Mouse (Mus musculus) limb, embryonic 14.5 days (tissue): Measurements from ENCODE around the gene Togaram2. TPM values are rescaled to one million over a fixed set of nuclear protein-coding genes. Genes with fewer than 3 reads are reported as not detected.

Source experiments
- ATAC-seq: fragments of 200-750 bp; cut with Nextera tagmentation; 2 replicates; pipeline ENCODE4 v1.8.0; 2017; ENCODE audit warnings: low read depth, moderate number of reproducible peaks, moderate TSS enrichment; ENCODE audit not compliant: low FRiP score
- DNase-seq: peaks from one replicate; pipeline ENCODE4 v3.0.0-alpha.2; 2015; ENCODE audit warnings: low spot score
- H3K27ac ChIP-seq: fragments of 300-500 bp; sonication (generic); replicated peaks from 2 replicates; pipeline ENCODE4 v1.5.1; 2014; ENCODE audit warnings: low read depth, mild to moderate bottlenecking, low read length, moderate library complexity, mixed read lengths
- H3K27me3 ChIP-seq: fragments of 300-500 bp; sonication (generic); 2 replicates; pipeline ENCODE4 v1.6.1; 2014; ENCODE audit warnings: low read length, mixed read lengths; ENCODE audit not compliant: control insufficient read depth, insufficient read depth
- H3K36me3 ChIP-seq: fragments of 300-500 bp; sonication (generic); 2 replicates; pipeline ENCODE4 v1.6.1; 2014; ENCODE audit warnings: mild to moderate bottlenecking, low read length, moderate library complexity, mixed read lengths; ENCODE audit not compliant: control insufficient read depth, insufficient read depth
- H3K4me1 ChIP-seq: fragments of 300-500 bp; sonication (generic); 2 replicates; pipeline ENCODE4 v1.6.1; 2014; ENCODE audit warnings: antibody characterized with exemption, low read length, mixed read lengths; ENCODE audit not compliant: control insufficient read depth, insufficient read depth
- H3K4me2 ChIP-seq: fragments of 300-500 bp; sonication (generic); replicated peaks from 2 replicates; pipeline ENCODE4 v1.6.1; 2014; ENCODE audit warnings: low read depth, mild to moderate bottlenecking, low read length, moderate library complexity; ENCODE audit not compliant: severe bottlenecking
- H3K4me3 ChIP-seq: fragments of 300-500 bp; sonication (generic); replicated peaks from 2 replicates; pipeline ENCODE4 v1.5.1; 2014; ENCODE audit warnings: low read length
- H3K9ac ChIP-seq: fragments of 300-500 bp; sonication (generic); 2 replicates; pipeline ENCODE4 v1.6.1; 2014; ENCODE audit warnings: mild to moderate bottlenecking, low read depth, low read length, moderate library complexity; ENCODE audit not compliant: severe bottlenecking
- H3K9me3 ChIP-seq: fragments of 300-500 bp; sonication (generic); 2 replicates; pipeline ENCODE4 v1.6.1; 2016; ENCODE audit warnings: low read length; ENCODE audit not compliant: control insufficient read depth
- POLR2A ChIP-seq: fragments of 200-500 bp; IDR thresholded peaks from 2 replicates; pipeline ENCODE4 v1.8.0; 2012; ENCODE audit warnings: inconsistent platforms, mild to moderate bottlenecking, moderate library complexity, borderline replicate concordance; ENCODE audit not compliant: insufficient read depth, insufficient read length; ENCODE audit errors: extremely low read depth
- WGBS: fragments of 180-500 bp; shearing (Covaris S2); extraction: QIAGEN DNeasy Blood & Tissue Kit; methylation state at CpG from one replicate; pipeline ENCODE4 v1.1.7; 2014; 5-methylcytosine and 5-hydroxymethylcytosine counted together
- polyA plus RNA-seq, 2 experiments: library from polyadenylated mRNA; depleted of rRNA in 1 of 2; stranded (reverse) in 1 of 2; unstranded in 1 of 2; fragments of >200 nt; fragmentation: Nextera tagmentation in 1 of 2; extraction: Ambion mirVana in 1 of 2; gene quantifications; 2 replicates each; pipeline versions ENCODE4 v1.2.1 to v1.2.3; 2012 to 2014

The Togaram2 gene
- polyA plus RNA-seq, 2 experiments, result 0.08 to 0.24 TPM

GRCm38 (mm10) chr17:71657521-71657920 lies 15.5 kb upstream of the Togaram2 start:
- Histone ChIP-seq H3K4me3 (no peak overlapping the region), H3K4me2 (no peak overlapping the region), H3K27ac (no peak overlapping the region), H3K36me3 (peaks cover 49% of the 10 kb centered on the region), H3K9me3 (no peaks in the 10 kb centered on the region), H3K27me3 (no peaks in the 10 kb centered on the region), H3K4me1 (no peaks in the 10 kb centered on the region), H3K9ac (no peak overlapping the region)
- 87% methylated on average over 4 of the region's 4 CpGs for WGBS
- DNase-seq (no peak), ATAC-seq (no peak)
- no peak for TF ChIP-seq POLR2A

GRCm38 (mm10) chr17:71658666-71659065 lies 14.4 kb upstream of the Togaram2 start:
- Histone ChIP-seq H3K4me2 (no peak overlapping the region), H3K4me1 (no peaks in the 10 kb centered on the region), H3K36me3 (peaks cover 40% of the 10 kb centered on the region), H3K9ac (no peak overlapping the region), H3K9me3 (no peaks in the 10 kb centered on the region), H3K27ac (no peak overlapping the region), H3K4me3 (no peak overlapping the region), H3K27me3 (no peaks in the 10 kb centered on the region)
- TF ChIP-seq POLR2A, result no peak
- no peak for DNase-seq
- 91% methylated on average over 10 of the region's 10 CpGs for WGBS
- no peak for ATAC-seq

- DNase-seq (no peak), ATAC-seq (no peak)
- WGBS, result 53% methylated on average over 1 of the region's 1 CpGs
- Histone ChIP-seq H3K9me3 (no peaks in the 10 kb centered on the region), H3K27me3 (no peaks in the 10 kb centered on the region), H3K4me3 (no peak overlapping the region), H3K9ac (no peak overlapping the region), H3K36me3 (peaks cover 29% of the 10 kb centered on the region), H3K27ac (no peak overlapping the region), H3K4me1 (no peaks in the 10 kb centered on the region), H3K4me2 (no peak overlapping the region)
- TF ChIP-seq POLR2A, result no peak
Measured at GRCm38 (mm10) chr17:71660390-71660789, 12.7 kb upstream of the Togaram2 start.

DNA sequence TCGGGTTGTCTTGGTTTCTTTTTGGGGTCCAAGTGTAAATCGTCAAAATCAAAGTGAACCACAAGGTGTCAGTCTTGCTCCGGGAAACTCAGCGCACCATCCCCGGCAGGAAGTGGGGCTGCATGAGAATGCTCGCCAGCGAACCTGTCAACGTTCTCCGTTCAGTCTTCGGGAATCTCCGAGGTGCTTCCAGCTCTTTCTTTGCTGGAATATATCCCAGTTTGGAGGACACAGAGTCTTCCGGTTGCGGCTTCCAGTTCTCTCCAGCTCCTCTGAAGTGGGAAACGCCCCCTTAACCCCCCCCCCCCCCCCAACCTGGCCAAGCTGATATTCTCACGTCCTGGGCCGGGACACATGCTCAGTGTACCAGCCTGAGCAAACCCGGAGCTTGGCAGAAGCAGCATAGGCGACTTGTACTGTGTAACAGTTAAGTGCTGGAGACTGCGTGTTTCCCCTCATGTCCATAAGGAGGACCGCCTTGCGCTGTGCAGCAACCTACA lies 10.3 kb upstream of the Togaram2 start:
- Histone ChIP-seq H3K36me3 (peaks cover 10% of the 10 kb centered on the region), H3K9me3 (no peaks in the 10 kb centered on the region), H3K4me1 (no peaks in the 10 kb centered on the region), H3K27ac (no peak overlapping the region), H3K9ac (0 out of 2 replicates have a peak overlapping the region, but pooled peaks have one; percentile 7), H3K27me3 (no peaks in the 10 kb centered on the region), H3K4me3 (peak overlapping the region; percentile 29), H3K4me2 (peak overlapping the region; percentile 61)
- peak; percentile 87 for DNase-seq
- peak; percentile 87 for ATAC-seq
- TF ChIP-seq POLR2A, result no peak
- 14% methylated on average over 20 of the region's 21 CpGs for WGBS

DNA sequence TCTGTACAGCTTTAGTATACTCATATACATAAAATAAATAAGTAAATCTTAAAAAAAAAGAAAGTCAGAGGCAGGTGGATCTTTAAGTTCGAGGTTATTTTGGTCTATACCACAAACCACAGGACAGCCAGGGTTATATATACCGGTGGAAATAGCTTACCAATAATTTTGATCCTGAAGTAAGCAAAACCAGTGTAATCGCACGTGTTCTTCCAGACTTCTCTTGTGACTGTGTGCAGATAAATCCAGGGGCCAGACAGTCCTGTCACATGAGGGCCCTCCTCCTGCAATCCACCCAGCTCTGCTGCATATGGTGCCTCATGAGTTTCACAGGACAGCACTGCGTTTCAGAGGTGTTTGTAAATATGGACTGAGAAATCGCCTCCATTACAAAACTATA lies 9.6 kb upstream of the Togaram2 start:
- no peak overlapping the region for H3K4me2 ChIP-seq
- H3K27ac ChIP-seq, result no peak overlapping the region
- H3K4me3 ChIP-seq, result no peak overlapping the region
- H3K9me3 ChIP-seq, result no peaks in the 10 kb centered on the region
- no peaks in the 10 kb centered on the region for H3K4me1 ChIP-seq
- ATAC-seq (no peak), DNase-seq (no peak)
- WGBS, result 79% methylated on average over 6 of the region's 6 CpGs
- TF ChIP-seq POLR2A, result no peak
- H3K27me3 ChIP-seq, result no peaks in the 10 kb centered on the region
- peaks cover 5% of the 10 kb centered on the region for H3K36me3 ChIP-seq
- no peak overlapping the region for H3K9ac ChIP-seq

DNA sequence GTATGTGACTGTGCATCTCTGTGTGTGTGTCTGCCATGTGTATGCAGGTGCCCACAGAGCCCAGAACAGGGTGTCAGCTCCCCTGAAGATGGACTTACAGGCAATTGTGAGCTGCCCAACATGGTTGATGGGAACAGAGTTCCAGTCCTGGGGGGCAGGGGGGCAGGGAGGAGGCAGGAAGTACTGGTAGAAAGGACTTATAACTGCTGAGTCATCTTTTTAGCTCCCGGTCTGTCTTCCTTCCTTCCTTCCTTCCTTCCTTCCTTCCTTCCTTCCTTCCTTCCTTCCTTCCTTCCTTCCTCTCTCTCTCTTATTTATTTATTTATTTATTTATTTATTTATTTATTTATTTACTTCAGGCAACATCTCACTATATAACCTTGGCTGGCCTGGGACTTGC lies 8.9 kb upstream of the Togaram2 start:
- Histone ChIP-seq H3K27ac (no peak overlapping the region), H3K36me3 (no peaks in the 10 kb centered on the region), H3K4me3 (no peak overlapping the region), H3K9me3 (no peaks in the 10 kb centered on the region), H3K4me2 (no peak overlapping the region), H3K9ac (no peak overlapping the region), H3K27me3 (no peaks in the 10 kb centered on the region), H3K4me1 (no peaks in the 10 kb centered on the region)
- 70% methylated on average over 1 of the region's 1 CpGs for WGBS
- DNase-seq (no peak), ATAC-seq (no peak)
- no peak for TF ChIP-seq POLR2A
